In genomic region chr14:35356480-35357085, GRCm38 (mm10) we compare ENCODE assay signal across 24 mouse cellular contexts.
"Had no signal": no experiment of that assay in that cellular context is flagged by ENCODE, and none has a peak within 500 bp of the region (broad histone marks: within the 10 kb centered on the region; RNA-seq: fewer than 3 reads in every experiment).

No protein-coding gene starts in this region.

- H3K27me3 ChIP-seq: heart, embryonic 13.5 days; heart, embryonic 15.5 days; hindbrain, embryonic 12.5 days; intestine, embryonic 15.5 days; limb, embryonic 12.5 days had no signal

- H3K4me1 ChIP-seq: heart, embryonic 13.5 days; heart, embryonic 15.5 days; intestine, embryonic 15.5 days; limb, embryonic 10.5 days; limb, embryonic 12.5 days had no signal

- H3K9ac ChIP-seq: heart, embryonic 13.5 days; heart, embryonic 15.5 days; hindbrain, embryonic 12.5 days; intestine, embryonic 15.5 days; limb, embryonic 12.5 days had no signal

- H3K36me3 ChIP-seq: heart, embryonic 13.5 days; heart, embryonic 15.5 days; hindbrain, embryonic 12.5 days; intestine, embryonic 15.5 days; limb, embryonic 10.5 days; limb, embryonic 12.5 days had no signal

- ATAC-seq: forebrain, embryonic 16.5 days; inflammation-experienced regulatory T-cells, adult 6 months; intestine, embryonic 15.5 days; intestine, postnatal 0 days had no signal

- H3K4me3 ChIP-seq: gastrocnemius, adult 2 months; heart, adult 2 months; heart, embryonic 13.5 days; heart, embryonic 15.5 days; hindbrain, embryonic 12.5 days; intestine, embryonic 15.5 days; layer of hippocampus, adult 2 months; left cerebral cortex, adult 2 months; limb, embryonic 10.5 days; limb, embryonic 12.5 days had no signal

- DNase-seq: gastrocnemius, adult 2 months; gastrocnemius, postnatal 10 days; gastrocnemius, postnatal 25 days; heart, adult 2 months; heart, postnatal 4 days; kidney, adult 18-20 months; kidney, adult 8-10 months; kidney, postnatal 10 days; kidney, postnatal 25 days; kidney, postnatal 4 days; liver had no signal

- H3K27ac ChIP-seq: gastrocnemius, adult 2 months; heart, adult 2 months; heart, embryonic 13.5 days; heart, embryonic 15.5 days; hindbrain, embryonic 12.5 days; intestine, embryonic 15.5 days; layer of hippocampus, adult 2 months; left cerebral cortex, adult 2 months; limb, embryonic 10.5 days; limb, embryonic 12.5 days had no signal

- H3K9me3 ChIP-seq: heart, embryonic 13.5 days; heart, embryonic 15.5 days; hindbrain, embryonic 12.5 days; intestine, embryonic 15.5 days; limb, embryonic 10.5 days; limb, embryonic 12.5 days had no signal

- H3K4me2 ChIP-seq: heart, embryonic 11.5 days; heart, embryonic 13.5 days; heart, embryonic 15.5 days; hindbrain, embryonic 12.5 days; intestine, embryonic 15.5 days; limb, embryonic 12.5 days; liver, embryonic 11.5 days had no signal
